Mouse (Mus musculus) gastrocnemius, adult 18-20 months (tissue): ENCODE data around the gene Nxpe4. TPM values are rescaled to one million over a fixed set of nuclear protein-coding genes. Genes with fewer than 3 reads are reported as not detected.

Experiments
- DNase-seq: peaks from one replicate; pipeline ENCODE4 v3.0.0; 2021; ENCODE audit warnings: low spot score
- total RNA-seq, 2 experiments: library from RNA; stranded (reverse); gene quantifications; 2 replicates each; pipeline ENCODE4 v1.2.3; 2021

The Nxpe4 gene
- total RNA-seq, 2 experiments from 2014 or later, result 1.8 to 2.5 TPM

- no peak for DNase-seq
Measured at GRCm38 (mm10) chr9:48239461-48239860, 77.6 kb downstream of the Nxpe4 start.

GRCm38 (mm10) chr9:48240431-48240830 lies 78.6 kb downstream of the Nxpe4 start:
- DNase-seq, result no peak

GRCm38 (mm10) chr9:48241791-48242190 lies 80.0 kb downstream of the Nxpe4 start:
- DNase-seq, result no peak

- DNase-seq, result no peak
Measured at GRCm38 (mm10) chr9:48242756-48243155, 80.9 kb downstream of the Nxpe4 start.

- no peak for DNase-seq
Measured at GRCm38 (mm10) chr9:48244175-48244574, 82.4 kb downstream of the Nxpe4 start.

- DNase-seq, result no peak
Measured at GRCm38 (mm10) chr9:48245525-48245924, 83.7 kb downstream of the Nxpe4 start.

GRCm38 (mm10) chr9:48247276-48247675 lies 85.5 kb downstream of the Nxpe4 start:
- DNase-seq, result no peak

GRCm38 (mm10) chr9:48252236-48252635 lies 90.4 kb downstream of the Nxpe4 start:
- no peak for DNase-seq

- no peak for DNase-seq
Measured at GRCm38 (mm10) chr9:48257001-48257400, 95.2 kb downstream of the Nxpe4 start.

GRCm38 (mm10) chr9:48257741-48258423 lies 96.1 kb downstream of the Nxpe4 start:
- DNase-seq, result peak; percentile 15

- DNase-seq, result no peak
Measured at GRCm38 (mm10) chr9:48264616-48265015, 102.8 kb downstream of the Nxpe4 start.

- no peak for DNase-seq
Measured at GRCm38 (mm10) chr9:48265491-48265890, 103.7 kb downstream of the Nxpe4 start.

- peak; percentile 75 for DNase-seq
Measured at GRCm38 (mm10) chr9:48266286-48267027, 104.6 kb downstream of the Nxpe4 start.

GRCm38 (mm10) chr9:48267028-48267441 lies 105.2 kb downstream of the Nxpe4 start:
- DNase-seq, result peak; percentile 57

GRCm38 (mm10) chr9:48267960-48268359 lies 106.1 kb downstream of the Nxpe4 start:
- DNase-seq, result no peak

- no peak for DNase-seq
Measured at GRCm38 (mm10) chr9:48276831-48277230, 115.0 kb downstream of the Nxpe4 start.

GRCm38 (mm10) chr9:48284221-48284620 lies 122.4 kb downstream of the Nxpe4 start:
- no peak for DNase-seq

GRCm38 (mm10) chr9:48290281-48290680 lies 128.5 kb downstream of the Nxpe4 start:
- DNase-seq, result no peak

GRCm38 (mm10) chr9:48294754-48295153 lies 132.9 kb downstream of the Nxpe4 start:
- DNase-seq, result no peak

- no peak for DNase-seq
Measured at GRCm38 (mm10) chr9:48298983-48299382, 137.2 kb downstream of the Nxpe4 start.

GRCm38 (mm10) chr9:48303564-48303963 lies 141.7 kb downstream of the Nxpe4 start:
- peak; percentile 11 for DNase-seq

GRCm38 (mm10) chr9:48311241-48311640 lies 149.4 kb downstream of the Nxpe4 start:
- DNase-seq, result no peak

- peak; percentile 4 for DNase-seq
Measured at GRCm38 (mm10) chr9:48314194-48314593, 152.4 kb downstream of the Nxpe4 start.
